Mouse (Mus musculus): ENCODE results near the gene Gpr137.

Gene Gpr137

DNA sequence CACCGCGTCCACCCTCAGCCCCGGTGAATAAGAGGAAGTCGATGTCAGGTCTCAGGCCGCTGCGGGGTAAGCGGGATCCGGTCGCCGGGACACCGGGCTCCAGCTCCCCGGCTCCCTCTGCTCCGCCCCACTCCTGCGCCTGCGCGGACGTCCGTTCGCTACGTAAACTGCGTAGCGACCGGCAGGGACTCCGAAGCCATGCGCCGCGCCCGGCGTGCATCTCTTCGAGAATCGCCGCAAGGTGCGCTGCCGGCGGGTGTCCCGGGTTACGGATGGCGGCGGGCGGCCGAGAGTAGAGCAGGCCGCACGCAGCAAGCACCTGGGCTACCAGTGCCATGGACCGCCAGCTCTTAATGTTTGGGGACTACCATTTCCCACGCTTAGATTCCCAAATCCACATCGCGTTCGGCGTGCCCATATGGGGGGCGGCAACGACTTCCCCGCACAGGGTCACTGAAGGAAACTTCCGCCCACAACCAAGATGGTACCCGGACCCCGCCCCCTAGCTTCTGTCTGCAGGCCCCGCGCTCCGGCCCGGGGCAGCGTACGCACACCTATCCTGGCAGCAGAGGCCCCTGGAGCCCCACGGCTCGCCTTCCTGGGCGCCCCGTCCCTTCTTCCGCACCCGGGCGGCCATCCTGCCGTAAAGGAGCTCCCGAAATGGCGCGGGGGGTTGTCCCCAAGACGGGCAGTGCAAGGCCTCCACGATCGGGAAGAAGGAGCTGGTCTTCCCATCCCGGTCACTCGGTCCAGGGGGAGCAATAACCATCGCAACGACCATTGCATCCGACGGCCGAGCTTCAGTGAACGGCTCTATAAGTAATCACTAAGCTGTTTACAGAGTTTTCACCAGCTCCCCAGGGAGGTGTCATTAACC, 670 bp downstream of the Gpr137 start, which contains the start of gene Bad:
TSS of gene Bad (plus strand) at position 490 of the 877 bp plus-strand sequence.
- DNase-seq (ENCODE audit: low spot score in 2 of 2): peak; percentile 94 to 95

DNA sequence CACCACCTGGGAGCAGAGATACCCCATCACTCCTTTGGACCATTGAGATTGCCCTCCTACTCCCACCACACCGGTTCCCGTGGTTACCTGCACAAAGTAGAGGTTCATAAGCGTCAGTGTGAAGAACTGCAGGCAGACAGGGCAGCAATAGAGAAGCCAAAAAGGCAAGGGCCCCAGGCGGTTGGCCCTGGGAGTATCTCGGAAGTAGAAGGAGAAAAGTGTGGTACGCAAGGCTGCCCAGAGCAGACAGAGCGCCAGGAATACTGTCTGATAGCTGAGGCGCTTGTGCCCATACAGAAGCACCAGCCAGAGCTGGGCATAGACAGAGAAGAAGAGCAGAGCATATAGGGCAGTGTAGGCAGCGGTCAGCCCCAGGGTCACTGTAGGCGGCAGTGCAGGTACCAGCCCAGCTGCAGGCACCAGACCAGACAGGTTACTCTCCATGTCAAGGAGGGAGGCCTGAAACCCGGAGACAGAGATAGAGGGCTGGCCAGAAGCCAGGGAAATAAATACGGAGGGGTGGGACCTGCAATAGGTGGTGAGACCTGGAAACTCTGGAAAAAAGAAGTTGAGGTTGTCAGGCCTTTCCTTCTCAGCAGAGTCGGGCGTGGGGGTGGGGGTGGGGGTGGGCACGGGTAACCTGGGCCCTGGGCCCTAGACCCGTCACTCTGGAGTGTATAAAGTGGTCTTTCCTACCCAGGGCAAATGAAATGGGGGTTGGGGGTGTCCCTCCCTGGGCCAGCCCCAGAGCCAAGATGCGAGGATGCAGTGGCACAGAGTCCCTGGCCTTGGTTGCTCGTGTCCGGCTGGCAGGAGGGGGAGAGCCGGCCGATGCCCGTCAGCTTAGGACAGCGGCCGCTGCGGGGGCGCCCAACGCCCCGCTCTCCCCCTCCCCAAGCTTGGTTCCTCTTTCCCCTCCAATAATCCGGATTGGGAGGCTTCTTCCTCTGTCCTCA, 1.6 kb downstream of the Gpr137 start:
- DNase-seq (ENCODE audit: low spot score in 2 of 2): no peak

DNA sequence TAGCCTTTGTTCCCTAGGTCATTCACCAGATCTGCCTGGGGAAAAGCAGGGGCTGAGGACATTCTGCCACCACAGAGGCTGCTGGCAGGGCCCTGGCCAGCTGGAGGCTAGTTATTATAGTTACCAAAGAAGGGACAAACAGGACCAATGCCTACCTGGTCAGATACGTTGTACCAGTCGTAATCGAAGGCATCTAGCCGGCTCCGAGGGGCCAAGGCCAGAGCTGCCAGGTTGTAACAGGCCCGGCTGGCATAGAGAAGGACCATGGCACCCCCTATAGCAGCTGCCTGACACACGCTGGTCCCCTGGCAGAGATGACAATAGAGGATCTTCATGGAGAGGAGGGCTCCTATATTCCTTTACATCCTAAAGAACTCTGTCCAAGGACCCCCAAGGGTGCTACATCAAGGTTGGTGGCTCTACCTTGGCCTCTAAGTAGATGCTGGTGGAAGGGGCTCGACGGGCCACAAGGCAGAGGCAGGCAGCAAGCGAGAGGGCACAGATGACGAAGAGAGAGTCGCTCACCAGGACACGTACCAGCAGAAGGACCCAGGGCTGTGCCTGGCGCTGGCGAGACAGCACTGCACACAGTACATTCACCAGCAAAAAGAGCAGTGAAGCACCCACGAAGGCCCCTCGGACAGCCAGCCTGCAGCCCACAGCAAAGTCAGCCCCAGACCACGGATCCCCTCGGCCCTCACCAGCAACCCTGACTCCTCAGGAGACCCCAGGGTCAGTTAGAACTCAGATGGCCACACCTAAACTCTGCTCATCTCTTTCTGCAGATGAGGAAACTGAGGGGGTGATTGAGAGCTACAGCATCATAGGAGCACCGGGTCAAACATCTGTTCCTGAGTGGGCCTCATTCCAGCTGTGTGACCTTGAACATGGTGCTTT, 2.9 kb downstream of the Gpr137 start:
- no peak for DNase-seq (ENCODE audit: low spot score in 2 of 2)

DNA sequence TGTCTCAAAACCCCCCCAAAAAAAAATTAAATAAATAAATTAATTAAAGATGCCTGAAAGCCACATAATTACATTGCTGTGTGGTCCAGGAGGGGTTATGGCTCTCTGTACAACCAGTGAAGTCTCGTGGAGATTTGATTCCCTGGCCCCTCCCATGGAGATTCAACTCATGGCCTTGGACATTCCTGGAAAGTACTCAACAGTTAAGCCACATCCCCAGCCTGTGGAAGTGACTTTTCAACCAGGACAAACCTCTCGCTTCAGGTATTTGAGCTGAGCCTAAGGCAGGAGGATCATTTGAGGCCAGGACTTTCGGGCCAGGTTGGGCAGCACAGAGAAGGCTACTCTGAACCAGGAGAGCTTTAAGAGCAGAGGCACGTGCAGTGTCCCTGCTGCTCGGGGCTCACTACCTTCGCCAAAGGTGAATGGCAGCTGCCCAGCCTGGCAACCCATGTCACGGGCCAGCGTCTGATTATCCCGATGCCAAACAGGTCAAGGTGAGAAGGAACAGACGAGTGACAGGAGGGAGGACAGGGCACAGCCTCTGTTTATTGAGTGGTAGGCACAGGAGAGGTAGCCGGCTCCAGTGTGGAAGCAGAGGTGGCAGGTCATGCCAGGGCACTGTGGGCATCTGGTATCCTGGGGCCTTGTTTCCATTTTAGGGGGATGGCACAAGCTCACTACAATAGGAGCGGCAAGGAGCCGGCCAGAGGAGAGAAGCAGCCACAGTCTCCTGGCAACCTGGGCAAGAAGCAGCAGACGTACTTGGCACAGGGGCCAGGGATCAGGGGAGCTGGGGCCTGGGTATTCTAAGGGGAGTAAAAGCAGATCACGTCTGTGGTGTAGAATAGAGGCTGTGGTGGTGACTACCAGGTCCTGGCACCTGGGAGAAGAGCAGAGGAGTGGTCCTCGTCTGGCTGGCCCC, 4.5 kb downstream of the Gpr137 start:
- DNase-seq (ENCODE audit: low spot score in 2 of 2): no peak

DNA sequence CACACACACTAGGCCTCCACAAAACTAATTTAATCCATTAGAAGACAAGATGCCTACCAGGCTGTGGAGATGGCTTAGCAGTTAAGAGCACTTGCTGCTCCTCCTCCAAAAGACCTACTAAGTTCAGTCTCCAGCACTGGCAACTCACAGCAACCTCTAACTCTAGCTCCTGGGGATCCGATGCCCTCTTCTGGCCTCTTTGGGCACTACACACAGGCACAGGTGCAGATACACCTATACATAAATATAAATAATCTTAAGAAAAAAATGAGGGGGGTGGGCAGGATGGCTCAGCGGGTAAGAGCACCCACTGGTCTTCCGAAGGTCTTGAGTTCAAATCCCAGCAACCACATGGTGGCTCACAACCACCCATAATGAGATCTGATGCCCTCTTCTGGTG, 6.0 kb downstream of the Gpr137 start:
- no peak for DNase-seq (ENCODE audit: low spot score in 2 of 2)

DNA sequence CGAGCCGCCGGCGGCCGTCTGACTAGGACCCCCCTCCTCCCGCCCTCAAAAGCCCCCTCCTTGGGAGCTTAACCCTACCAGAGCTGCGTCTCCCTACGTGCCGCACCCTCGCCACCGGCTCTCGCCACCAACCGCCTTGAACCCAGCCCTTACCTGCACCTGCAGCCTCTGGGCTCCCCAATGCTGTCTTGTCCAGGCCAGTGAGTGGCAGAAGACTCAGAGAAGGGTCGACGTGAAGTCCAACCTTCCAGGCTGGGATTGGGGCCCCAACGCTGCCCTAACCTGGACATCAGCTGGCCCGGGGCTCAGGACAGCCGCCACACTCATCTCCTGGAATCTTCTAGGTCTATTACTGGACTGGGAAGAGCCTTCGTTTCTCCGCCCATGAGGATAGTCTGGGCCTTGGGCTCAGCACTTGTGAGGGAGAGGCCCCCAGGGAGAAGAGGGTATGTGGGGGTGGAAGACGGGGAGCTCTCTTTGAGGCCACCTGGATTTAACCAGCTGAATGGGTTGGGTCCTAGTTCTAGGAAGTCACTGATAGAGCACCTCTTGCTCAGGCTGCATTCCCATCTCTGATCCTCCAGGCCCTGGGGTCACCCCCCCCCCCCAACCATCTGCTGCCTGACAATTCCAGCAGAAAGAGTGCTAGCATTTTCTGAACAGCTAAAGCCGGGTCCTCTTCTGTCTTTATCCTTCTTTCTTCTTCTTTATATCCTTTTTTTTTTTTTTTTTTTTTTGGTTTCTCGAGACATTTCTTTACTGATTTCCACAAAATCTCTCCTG, 7.9 kb downstream of the Gpr137 start, which contains the start of gene Kcnk4:
TSS of gene Kcnk4 (minus strand) at position 321 of the 783 bp plus-strand sequence.
- DNase-seq (ENCODE audit: low spot score in 2 of 2): no peak

DNA sequence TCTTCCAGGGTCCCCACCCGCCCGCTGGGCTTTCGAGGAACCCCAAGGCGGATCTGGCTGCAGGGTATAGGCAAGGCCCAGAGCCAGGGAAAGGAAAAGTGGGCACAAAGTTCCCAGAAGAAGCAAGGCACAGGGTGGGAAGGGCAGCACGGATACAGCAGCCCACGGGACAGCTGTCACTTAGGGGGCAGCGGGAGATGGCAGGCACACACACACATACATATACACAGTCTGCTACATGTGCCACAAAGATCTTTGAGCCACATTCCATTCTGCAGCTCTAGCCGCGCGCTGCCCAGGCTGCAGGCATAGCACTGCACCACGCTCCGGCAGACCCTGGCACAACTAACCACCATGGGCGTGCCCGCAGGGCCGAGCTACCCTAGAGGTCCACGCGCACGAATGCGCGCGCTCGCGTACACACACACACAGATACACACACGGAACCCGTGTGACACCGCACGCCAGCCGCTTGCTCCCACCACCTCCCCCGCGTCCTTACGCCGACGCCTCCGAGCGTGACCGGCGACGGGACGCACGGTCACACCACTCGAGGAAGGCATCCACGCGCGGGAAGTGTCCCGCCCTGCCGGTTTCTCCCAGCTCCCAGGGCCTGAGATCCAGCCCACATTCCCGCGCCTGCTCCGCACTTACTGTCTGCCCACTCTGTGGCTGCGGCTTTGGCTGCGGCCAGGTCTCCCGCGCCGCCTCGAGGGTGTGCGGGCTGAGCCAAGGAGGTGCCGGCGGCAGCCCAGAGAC, 8.7 kb downstream of the Gpr137 start:
- peak; percentile 50 to 74 for DNase-seq (ENCODE audit: low spot score in 2 of 2)

DNA sequence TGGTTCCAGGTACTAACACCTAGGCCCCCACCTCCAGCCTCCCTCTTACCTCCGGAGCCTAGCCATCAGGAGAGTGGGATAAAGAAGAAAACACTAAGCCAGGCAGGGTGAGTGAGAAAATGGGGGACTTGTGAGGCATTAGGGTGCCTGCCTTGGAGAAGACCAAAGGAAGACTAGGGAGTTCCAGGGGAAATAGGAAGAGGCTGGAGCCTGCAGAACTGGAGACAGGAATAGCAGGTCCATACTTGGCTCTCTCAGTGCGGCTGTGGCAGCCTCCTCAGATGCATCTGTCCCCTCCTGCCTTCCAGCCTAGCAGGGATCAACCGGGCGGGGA, 9.2 kb downstream of the Gpr137 start:
- no peak for DNase-seq (ENCODE audit: low spot score in 2 of 2)

DNA sequence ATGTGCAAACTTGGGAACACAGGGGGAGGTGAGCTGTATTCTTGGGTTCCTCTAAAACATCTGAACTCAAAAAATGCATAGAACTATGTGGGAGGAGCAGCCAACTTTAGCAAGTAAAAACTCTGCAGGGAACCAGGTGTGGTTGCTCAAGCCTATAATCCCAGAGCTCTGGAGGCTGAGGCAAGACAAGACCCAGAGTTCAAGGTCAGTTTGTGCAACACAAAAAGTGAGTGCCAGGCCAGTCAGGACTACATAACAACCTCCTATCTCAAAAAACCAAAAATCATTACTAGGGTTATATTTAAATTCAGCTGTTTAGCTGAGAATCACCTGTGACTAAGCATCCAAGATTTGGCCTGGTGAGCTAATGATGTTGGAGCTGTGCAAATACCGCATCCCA, 10.3 kb downstream of the Gpr137 start:
- DNase-seq (ENCODE audit: low spot score in 2 of 2): no peak

DNA sequence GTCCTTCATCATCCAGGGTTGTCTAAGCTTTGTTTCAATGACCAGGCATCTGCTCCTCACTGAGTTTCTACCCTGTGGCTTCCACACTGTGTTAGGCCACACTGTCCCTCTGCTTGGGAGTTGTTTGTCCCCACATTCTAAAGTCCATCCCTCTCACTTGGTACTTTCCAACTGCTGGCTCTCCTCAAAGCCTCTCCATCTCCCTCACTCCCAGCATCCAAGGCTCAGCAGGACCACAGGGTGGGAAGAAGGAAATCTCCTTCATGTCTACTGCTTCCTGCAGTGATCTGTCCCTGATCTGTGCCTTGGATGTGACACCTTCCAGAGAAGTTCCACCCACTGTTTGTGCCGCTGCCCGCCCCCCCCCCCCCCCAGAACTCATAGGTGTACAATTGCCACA, 11.3 kb downstream of the Gpr137 start:
- DNase-seq (ENCODE audit: low spot score in 2 of 2): no peak

DNA sequence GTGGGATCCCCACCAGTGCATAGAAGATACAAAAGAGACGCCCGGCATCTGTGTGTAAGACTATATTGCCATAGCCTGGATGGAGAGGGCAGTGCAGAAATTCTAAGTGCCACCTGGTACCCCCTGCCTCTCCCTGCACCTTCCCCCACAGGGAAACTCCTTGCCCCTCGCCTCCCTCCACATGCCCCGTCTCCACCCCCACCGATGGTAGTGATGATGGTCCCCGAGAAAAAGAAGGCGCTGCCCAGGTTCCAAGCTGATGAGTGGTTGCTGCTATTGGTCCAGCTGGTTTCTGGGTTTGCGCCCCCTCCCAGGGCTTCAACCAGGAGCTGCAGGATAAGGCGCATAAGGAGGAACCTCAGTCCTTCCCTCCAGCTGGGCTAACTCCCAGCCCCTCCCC, 14.2 kb downstream of the Gpr137 start:
- no peak for DNase-seq (ENCODE audit: low spot score in 2 of 2)

DNA sequence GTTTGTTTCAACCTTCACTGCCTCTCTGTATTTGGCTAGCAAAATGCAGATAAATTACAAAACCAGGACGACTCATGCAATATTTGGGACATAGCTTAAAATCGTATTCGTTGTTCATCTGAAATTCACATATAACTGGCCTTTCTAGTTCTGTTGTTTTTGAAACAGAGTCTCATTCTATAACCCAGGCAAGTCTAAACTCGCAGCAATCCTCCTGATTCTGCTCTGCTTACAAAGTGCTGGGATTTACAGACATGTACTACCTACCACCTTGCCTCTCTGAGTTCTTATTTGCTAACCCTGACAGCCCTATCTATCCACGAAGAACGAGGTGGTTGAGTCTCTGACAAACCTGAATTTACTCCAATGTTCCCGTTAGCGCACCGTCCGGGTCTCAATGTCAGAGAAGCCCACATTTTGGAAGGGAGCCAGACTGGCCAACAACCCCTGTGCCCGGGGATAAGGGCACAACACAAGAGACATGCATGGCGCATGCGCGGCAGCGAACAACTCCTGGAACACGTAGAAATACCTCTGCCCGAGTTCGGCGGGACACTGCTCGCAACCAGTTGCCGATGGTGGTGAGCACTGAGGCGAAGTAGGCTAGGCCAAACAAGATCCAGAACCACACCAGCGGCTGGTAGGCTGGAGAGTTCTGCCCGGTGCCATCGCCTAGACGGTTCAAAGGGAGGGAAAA, 15.6 kb downstream of the Gpr137 start:
- DNase-seq (ENCODE audit: low spot score in 2 of 2): no peak

DNA sequence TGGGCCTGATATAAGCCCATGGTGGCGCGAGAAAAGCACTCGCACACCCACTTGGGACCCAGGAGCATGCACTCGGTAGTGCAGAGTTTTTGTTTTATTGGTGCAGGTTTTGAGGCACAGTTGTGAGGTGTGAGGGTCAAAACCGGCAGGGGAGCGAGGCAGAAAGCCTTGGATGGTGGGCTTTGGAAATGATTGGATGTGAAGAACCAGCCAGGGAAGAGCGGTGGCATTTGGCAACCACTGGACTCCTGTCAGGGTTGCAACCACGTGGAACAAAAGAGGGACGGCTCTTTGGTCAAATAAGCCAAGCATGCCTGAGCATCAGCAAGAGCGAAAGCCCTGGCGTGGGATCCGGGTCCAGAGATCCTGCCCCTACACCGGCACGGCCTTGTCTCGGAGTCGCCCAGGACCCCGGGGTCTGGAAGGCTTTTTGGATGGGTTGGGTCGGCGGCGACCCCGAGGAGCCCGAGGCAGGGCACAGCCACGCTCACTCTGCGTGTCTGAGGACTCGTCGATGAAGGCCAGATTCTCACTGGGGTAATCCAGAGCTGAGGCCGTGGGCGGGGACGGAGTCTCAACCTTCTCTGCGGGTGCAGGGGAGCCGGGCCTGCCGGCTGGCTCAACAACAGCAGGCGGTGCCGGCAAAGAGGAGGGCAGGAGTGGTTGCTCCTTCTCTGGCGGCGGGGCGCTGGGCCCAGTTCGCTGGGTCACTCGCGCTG, 16.5 kb downstream of the Gpr137 start:
- no peak for DNase-seq (ENCODE audit: low spot score in 2 of 2)

DNA sequence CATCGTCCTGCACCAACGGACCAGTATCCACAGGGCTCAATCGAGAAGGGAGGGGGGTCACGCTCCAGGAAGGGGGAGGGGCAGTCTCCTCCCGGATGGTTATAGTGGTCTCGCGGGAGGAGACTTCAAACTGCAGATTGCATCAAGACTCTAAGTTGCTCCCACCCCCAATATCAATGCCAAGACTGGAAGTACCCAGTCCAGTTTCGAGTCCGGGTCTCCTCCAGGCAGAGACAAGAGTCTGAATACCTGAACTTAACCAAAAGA, 17.0 kb downstream of the Gpr137 start, which contains the start of gene Catsperz:
TSS of gene Catsperz (minus strand) at position 74 of the 267 bp plus-strand sequence.
- no peak for DNase-seq (ENCODE audit: low spot score in 2 of 2)

DNA sequence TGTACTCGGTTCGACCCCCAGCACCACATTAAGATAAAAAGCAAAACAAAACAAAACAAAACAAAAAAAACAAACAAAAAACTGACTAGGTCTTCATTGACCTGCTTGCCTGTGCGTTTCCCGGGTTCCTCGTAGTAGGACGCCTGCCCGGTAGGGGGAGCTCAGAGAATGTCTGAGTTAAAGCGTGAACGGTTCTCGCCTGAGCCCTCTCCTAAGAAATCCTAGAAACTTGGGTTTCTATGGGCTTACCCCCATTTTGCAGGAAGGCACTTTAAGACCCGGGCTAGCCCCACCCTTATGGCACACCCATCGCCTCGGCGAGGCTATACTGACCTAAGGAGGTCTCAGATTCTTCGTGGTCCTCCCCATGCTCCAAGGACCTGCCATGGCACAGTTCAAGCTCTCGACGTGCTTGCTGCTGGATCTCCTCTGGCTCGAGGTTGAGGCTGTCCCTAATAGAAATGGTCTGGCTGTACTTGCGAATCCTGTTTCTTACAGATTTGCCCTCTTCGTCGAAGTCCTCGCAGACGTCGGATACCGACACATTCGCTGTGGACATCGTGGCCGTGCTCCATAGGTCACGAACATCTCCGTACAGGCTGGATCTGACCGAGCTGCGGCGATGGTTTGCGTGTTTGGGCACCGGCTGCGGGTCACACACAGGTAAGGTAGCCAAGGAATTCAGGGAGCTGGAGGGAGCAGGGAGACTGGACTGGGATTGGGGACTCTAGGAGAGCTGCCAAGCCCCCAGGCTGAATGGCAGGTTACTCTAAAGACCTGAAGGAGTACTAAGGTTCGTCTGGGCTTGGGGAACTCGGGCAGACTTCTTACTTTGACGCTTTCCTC, 17.6 kb downstream of the Gpr137 start:
- DNase-seq (ENCODE audit: low spot score in 2 of 2): peak; percentile 93 to 95

DNA sequence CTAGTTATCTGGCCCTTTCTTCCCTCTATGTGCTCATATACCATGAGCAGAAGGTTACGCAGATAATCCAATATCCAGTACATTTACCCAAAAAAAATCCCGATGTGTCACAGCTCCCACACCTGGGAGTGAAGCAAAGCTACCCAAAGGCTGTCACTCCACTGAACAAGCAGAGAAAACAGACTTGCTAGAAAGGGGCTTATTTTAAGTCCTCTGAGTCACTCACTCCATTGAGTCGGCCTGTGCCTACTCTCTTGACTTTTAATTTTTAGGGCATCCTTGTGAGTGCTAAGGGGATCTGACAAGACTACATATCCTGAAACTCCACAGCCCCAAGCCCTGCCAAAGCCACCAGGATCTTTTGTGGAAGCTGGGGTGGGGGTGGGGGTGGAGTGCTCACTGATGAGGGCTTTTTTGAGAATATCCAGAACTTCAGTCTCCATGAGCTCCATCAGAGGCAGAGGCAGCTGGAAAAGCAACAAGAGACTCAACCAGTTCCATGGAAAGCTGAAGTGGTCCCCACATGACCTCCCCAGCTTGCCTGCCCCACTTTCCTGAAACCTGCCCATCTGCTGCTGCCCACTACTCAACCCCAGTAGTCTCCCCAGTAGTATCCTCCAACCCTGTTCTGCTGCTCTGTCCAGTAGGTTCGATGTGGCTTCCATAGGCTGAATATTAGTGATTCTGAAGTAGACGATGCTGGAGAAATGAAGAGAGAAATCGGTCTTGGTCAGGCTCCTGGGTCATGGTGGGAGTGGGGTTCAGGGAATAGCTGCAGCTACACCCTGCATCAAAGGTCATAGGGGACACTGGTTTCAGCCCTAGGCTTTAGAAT, 19.2 kb downstream of the Gpr137 start:
- peak in 1 of 2 experiments; percentile 28 for DNase-seq (ENCODE audit: low spot score in 2 of 2)

Measured in right cerebral cortex, adult 2 months (tissue).